Mouse (Mus musculus) CD4-positive, CD25-positive, alpha-beta regulatory T cell, adult 2 months (primary cell): ENCODE measurements around the gene Polg2.

Experiments
- DNase-seq: peaks from one replicate; pipeline ENCODE4 v3.0.0-alpha.2; 2012; ENCODE audit warnings: low read depth, low spot score

Polg2 gene

GRCm38 (mm10) chr11:106789649-106790048 lies 10.3 kb upstream of the Polg2 start:
- DNase-seq: peak; percentile 40

- peak; percentile 98 for DNase-seq
These were observed 9.6 kb upstream of the Polg2 start, which contains the start of the genes Ddx5 and Cep95 for GRCm38 (mm10) chr11:106788775-106789459. Ddx5 (minus strand) TSS chr11:106789185. Cep95 (plus strand) TSS chr11:106789252.

GRCm38 (mm10) chr11:106788026-106788774 lies 8.9 kb upstream of the Polg2 start:
- peak; percentile 99 for DNase-seq

GRCm38 (mm10) chr11:106787131-106788025 lies 8.0 kb upstream of the Polg2 start:
- DNase-seq: peak; percentile 91

GRCm38 (mm10) chr11:106785043-106785442 lies 5.7 kb upstream of the Polg2 start:
- DNase-seq: no peak

- peak; percentile 43 for DNase-seq
These were observed 5.1 kb upstream of the Polg2 start for GRCm38 (mm10) chr11:106784476-106784875.

GRCm38 (mm10) chr11:106782841-106783764 lies 3.8 kb upstream of the Polg2 start:
- peak; percentile 60 for DNase-seq

- peak; percentile 35 for DNase-seq
These were observed 2.9 kb upstream of the Polg2 start for GRCm38 (mm10) chr11:106782271-106782670.

GRCm38 (mm10) chr11:106780590-106781220 lies 1.4 kb upstream of the Polg2 start:
- DNase-seq: peak; percentile 49

- DNase-seq: no peak
These were observed 720 bp upstream of the Polg2 start for GRCm38 (mm10) chr11:106780089-106780425.

- DNase-seq: no peak
These were observed 549 bp downstream of the Polg2 start for GRCm38 (mm10) chr11:106778589-106779387.

- DNase-seq: peak; percentile 37
These were observed 1.2 kb downstream of the Polg2 start for GRCm38 (mm10) chr11:106778132-106778531.

GRCm38 (mm10) chr11:106777395-106777794 lies 1.9 kb downstream of the Polg2 start:
- peak; percentile 31 for DNase-seq

GRCm38 (mm10) chr11:106776960-106777359 lies 2.4 kb downstream of the Polg2 start:
- no peak for DNase-seq

- no peak for DNase-seq
These were observed 6.3 kb downstream of the Polg2 start for GRCm38 (mm10) chr11:106773061-106773460.

GRCm38 (mm10) chr11:106770195-106770974 lies 9.0 kb downstream of the Polg2 start:
- DNase-seq: peak; percentile 80

GRCm38 (mm10) chr11:106767516-106767915 lies 11.8 kb downstream of the Polg2 start:
- peak; percentile 46 for DNase-seq

- no peak for DNase-seq
These were observed 12.7 kb downstream of the Polg2 start for GRCm38 (mm10) chr11:106766611-106767162.
